Mouse (Mus musculus): ENCODE results near the gene 2310030G06Rik. TPM values are rescaled to one million over a fixed set of nuclear protein-coding genes. Genes with fewer than 3 reads are reported as not detected.

Gene 2310030G06Rik
- polyA plus RNA-seq (2011; ENCODE audit: insufficient read depth, insufficient read length, low read depth, missing spikeins), result 23.7 and 31.2 TPM in 2 replicates

DNA sequence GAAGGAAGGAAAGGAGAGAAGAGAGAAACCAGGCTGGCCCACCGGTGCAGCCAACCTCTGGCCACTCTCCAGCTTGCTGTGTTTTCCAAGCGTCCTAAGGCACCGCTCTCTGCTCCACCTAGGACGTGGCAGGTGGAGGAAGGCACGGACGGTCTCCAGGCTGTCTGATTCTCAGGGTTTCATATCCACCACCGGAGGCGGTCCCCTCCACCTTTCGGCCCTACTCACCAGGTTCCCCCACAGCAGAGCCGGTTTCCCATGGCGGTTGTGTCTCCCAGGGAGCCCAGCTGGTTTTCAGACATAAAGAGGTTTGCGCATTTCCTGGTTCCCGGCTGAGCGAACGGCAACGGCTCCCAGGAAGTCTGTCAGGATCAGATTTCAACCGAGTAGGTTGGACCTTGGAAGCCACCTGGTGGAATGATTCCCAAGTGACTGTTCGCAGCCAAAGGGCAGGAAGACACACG lies at the start of gene 2310030G06Rik:
TSS of gene 2310030G06Rik (minus strand) at position 323 of the 464 bp plus-strand sequence.
- TF ChIP-seq EP300 (IDR thresholded peaks at IDR 0.05; ENCODE audit: insufficient read depth, low read depth, low read length) (0 out of 2 replicates have a peak, but pooled peaks have one; percentile 42), CTCF (IDR thresholded peaks at IDR 0.05; ENCODE audit: low read depth, low read length) (peak; percentile 28), POLR2A (IDR thresholded peaks at IDR 0.05; ENCODE audit: insufficient read depth, low read length) (no peak)
- Histone ChIP-seq H3K27ac (ENCODE audit: insufficient read depth, low read length) (peak within 1 kb of the TSS; percentile 62), H3K27me3 (ENCODE audit: control insufficient read depth, insufficient read depth, low read length, poor library complexity, severe bottlenecking) (no peaks in the 10 kb centered on the region), H3K9ac (ENCODE audit: low read depth, poor library complexity, severe bottlenecking) (peak within 1 kb of the TSS; percentile 65), H3K9me3 (replicated peaks; ENCODE audit: control insufficient read depth, insufficient read depth, low read length, poor library complexity, severe bottlenecking) (no peaks in the 10 kb centered on the region), H3K4me1 (ENCODE audit: control insufficient read depth, insufficient read depth, low read length) (peaks cover 2% of the 10 kb centered on the region), H3K4me3 (ENCODE audit: low read depth, low read length) (peak within 1 kb of the TSS; percentile 95), H3K36me3 (ENCODE audit: control insufficient read depth, insufficient read depth, low read length, poor library complexity, severe bottlenecking) (no peaks in the 10 kb centered on the region)

- TF ChIP-seq EP300 (IDR thresholded peaks at IDR 0.05; ENCODE audit: insufficient read depth, low read depth, low read length), result no peak
- TF ChIP-seq POLR2A (IDR thresholded peaks at IDR 0.05; ENCODE audit: insufficient read depth, low read length), result no peak
- no peak for TF ChIP-seq CTCF (IDR thresholded peaks at IDR 0.05; ENCODE audit: low read depth, low read length)
- Histone ChIP-seq H3K27ac (ENCODE audit: insufficient read depth, low read length) (no peak overlapping the region), H3K4me1 (ENCODE audit: control insufficient read depth, insufficient read depth, low read length) (no peaks in the 10 kb centered on the region), H3K27me3 (ENCODE audit: control insufficient read depth, insufficient read depth, low read length, poor library complexity, severe bottlenecking) (no peaks in the 10 kb centered on the region), H3K4me3 (ENCODE audit: low read depth, low read length) (no peak overlapping the region), H3K36me3 (ENCODE audit: control insufficient read depth, insufficient read depth, low read length, poor library complexity, severe bottlenecking) (peaks cover 6% of the 10 kb centered on the region), H3K9me3 (replicated peaks; ENCODE audit: control insufficient read depth, insufficient read depth, low read length, poor library complexity, severe bottlenecking) (no peaks in the 10 kb centered on the region), H3K9ac (ENCODE audit: low read depth, poor library complexity, severe bottlenecking) (no peak overlapping the region)
These were observed 48.9 kb upstream of the 2310030G06Rik start for GRCm38 (mm10) chr9:50795266-50795665.

DNA sequence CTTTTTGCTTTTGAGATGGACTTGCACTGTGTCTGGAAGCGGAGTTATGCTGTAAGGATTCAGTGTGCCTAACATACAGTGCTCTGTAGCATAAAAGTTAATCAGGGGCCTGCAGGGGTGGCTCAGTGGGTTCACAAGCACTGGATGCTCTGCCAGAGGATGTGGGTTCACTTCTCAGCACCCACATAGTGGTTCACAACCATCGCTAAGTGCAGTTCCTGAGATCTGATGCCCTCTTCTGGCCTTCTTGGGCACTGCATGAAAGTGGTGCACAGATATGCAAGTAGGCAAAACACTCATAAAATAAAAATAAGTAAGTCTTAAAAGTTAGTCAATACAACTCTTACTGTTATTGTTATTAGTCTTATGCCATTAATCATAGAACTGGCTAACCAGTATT lies 35.8 kb upstream of the 2310030G06Rik start:
- Histone ChIP-seq H3K36me3 (ENCODE audit: control insufficient read depth, insufficient read depth, low read length, poor library complexity, severe bottlenecking) (peaks cover 6% of the 10 kb centered on the region), H3K9me3 (replicated peaks; ENCODE audit: control insufficient read depth, insufficient read depth, low read length, poor library complexity, severe bottlenecking) (no peaks in the 10 kb centered on the region), H3K4me1 (ENCODE audit: control insufficient read depth, insufficient read depth, low read length) (no peaks in the 10 kb centered on the region), H3K27ac (ENCODE audit: insufficient read depth, low read length) (no peak overlapping the region), H3K4me3 (ENCODE audit: low read depth, low read length) (no peak overlapping the region), H3K27me3 (ENCODE audit: control insufficient read depth, insufficient read depth, low read length, poor library complexity, severe bottlenecking) (no peaks in the 10 kb centered on the region), H3K9ac (ENCODE audit: low read depth, poor library complexity, severe bottlenecking) (no peak overlapping the region)
- peak; percentile 67 for TF ChIP-seq CTCF (IDR thresholded peaks at IDR 0.05; ENCODE audit: low read depth, low read length)
- TF ChIP-seq POLR2A (IDR thresholded peaks at IDR 0.05; ENCODE audit: insufficient read depth, low read length), result no peak

DNA sequence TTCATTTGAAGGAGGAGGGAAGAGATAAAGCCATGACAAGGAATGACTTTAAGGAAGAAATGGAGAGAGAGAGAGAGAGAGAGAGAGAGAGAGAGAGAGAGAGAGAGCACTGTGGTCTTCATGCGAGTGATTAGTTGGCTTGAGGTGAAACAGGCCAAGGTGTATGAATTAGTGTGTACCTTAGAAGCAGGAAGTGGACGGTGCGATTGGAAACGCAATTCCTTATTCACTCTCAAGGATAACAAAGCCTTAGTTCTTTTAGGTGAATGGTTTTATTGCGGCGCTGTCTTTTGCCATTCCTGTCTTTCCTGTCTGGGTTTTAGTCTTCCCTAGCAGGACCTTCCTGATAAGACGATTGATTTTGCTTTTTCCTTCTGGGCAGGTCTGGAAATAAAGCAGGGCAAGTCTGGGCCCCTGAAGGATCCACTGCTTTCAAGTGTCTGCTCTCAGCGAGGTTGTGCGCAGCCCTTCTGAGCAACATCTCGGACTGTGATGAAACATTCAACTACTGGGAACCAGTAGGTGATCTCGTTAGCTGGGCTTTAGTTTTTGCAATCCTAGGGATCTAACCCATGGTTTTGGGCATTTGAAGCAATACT lies 29.9 kb upstream of the 2310030G06Rik start:
- Histone ChIP-seq H3K9ac (ENCODE audit: low read depth, poor library complexity, severe bottlenecking) (peak overlapping the region; percentile 90), H3K4me3 (ENCODE audit: low read depth, low read length) (peak overlapping the region; percentile 68), H3K36me3 (ENCODE audit: control insufficient read depth, insufficient read depth, low read length, poor library complexity, severe bottlenecking) (peaks cover 4% of the 10 kb centered on the region), H3K27ac (ENCODE audit: insufficient read depth, low read length) (no peak overlapping the region), H3K9me3 (replicated peaks; ENCODE audit: control insufficient read depth, insufficient read depth, low read length, poor library complexity, severe bottlenecking) (no peaks in the 10 kb centered on the region), H3K27me3 (ENCODE audit: control insufficient read depth, insufficient read depth, low read length, poor library complexity, severe bottlenecking) (no peaks in the 10 kb centered on the region), H3K4me1 (ENCODE audit: control insufficient read depth, insufficient read depth, low read length) (no peaks in the 10 kb centered on the region)
- TF ChIP-seq EP300 (IDR thresholded peaks at IDR 0.05; ENCODE audit: insufficient read depth, low read depth, low read length) (no peak), POLR2A (IDR thresholded peaks at IDR 0.05; ENCODE audit: insufficient read depth, low read length) (no peak), CTCF (IDR thresholded peaks at IDR 0.05; ENCODE audit: low read depth, low read length) (no peak)

DNA sequence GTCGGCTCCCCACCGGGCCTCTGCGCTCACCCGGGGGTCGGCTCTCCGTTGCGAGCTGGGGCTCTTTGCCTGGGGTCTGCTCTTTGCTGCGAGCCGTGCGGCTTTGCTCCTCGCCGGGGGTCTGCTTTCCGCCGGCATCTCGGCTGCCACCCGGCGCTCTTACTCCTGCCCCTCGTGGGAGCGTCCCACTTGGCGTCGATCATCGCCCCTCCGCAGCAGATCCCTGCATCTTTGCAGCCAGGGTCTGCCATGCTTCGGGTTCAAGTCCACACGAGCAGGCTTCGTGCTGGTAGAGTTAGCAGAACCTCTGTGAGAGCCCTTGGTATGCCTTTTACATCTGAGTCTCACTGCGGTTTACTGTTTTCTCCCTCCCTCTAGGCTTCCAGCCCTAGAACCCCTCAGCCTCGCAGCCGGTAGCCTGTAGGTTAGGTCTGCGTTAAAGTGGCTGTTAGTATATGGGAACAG lies 29.4 kb upstream of the 2310030G06Rik start:
- Histone ChIP-seq H3K4me3 (ENCODE audit: low read depth, low read length) (peak overlapping the region; percentile 68), H3K9ac (ENCODE audit: low read depth, poor library complexity, severe bottlenecking) (peak overlapping the region; percentile 90), H3K27ac (ENCODE audit: insufficient read depth, low read length) (no peak overlapping the region)

DNA sequence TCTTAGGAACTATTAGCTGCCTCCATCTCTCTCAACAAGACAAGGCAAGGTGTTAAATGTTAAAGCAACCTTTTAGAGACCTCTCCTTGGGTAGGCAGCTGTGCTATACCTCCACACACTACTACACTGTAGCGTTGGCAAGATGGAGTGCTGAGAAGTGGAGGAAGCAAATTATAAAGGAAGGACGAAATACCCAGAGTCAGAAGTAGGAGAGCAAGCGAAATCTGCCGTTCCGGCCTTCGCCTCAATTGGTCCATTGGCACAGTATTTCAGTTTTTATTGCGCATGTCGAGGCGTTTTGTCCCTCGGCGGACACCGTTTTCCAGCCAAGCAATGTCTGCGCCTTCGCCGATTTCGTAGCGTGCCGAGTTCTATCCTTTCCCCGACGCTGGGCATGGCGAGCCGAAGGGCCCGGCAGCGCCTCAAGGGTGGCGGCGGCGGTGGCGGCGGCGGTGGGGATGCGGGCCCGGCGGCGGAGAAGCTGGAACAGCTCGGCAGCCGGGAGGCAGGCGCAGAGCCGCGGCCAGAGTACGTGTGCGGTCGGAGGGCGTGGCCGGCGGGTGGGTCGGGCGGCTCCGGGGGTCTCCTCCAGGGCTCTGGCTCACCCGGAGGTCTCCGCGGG lies 28.8 kb upstream of the 2310030G06Rik start, which contains the start of the genes Alg9 and 1110032A03Rik:
TSS of gene Alg9 (plus strand) at position 29 of the 622 bp plus-strand sequence.
TSS of gene 1110032A03Rik (minus strand) at position 530 of the 622 bp plus-strand sequence.
- Histone ChIP-seq H3K9me3 (replicated peaks; ENCODE audit: control insufficient read depth, insufficient read depth, low read length, poor library complexity, severe bottlenecking) (no peaks in the 10 kb centered on the region), H3K27ac (ENCODE audit: insufficient read depth, low read length) (no peak within 1 kb of the TSS), H3K36me3 (ENCODE audit: control insufficient read depth, insufficient read depth, low read length, poor library complexity, severe bottlenecking) (peaks cover 4% of the 10 kb centered on the region; the same call in 1 of the 2 replicates), H3K4me1 (ENCODE audit: control insufficient read depth, insufficient read depth, low read length) (no peaks in the 10 kb centered on the region), H3K4me3 (ENCODE audit: low read depth, low read length) (peak within 1 kb of the TSS; percentile 68), H3K9ac (ENCODE audit: low read depth, poor library complexity, severe bottlenecking) (peak within 1 kb of the TSS; percentile 90), H3K27me3 (ENCODE audit: control insufficient read depth, insufficient read depth, low read length, poor library complexity, severe bottlenecking) (no peaks in the 10 kb centered on the region)
- TF ChIP-seq EP300 (IDR thresholded peaks at IDR 0.05; ENCODE audit: insufficient read depth, low read depth, low read length), result no peak
- TF ChIP-seq POLR2A (IDR thresholded peaks at IDR 0.05; ENCODE audit: insufficient read depth, low read length), result no peak
- TF ChIP-seq CTCF (IDR thresholded peaks at IDR 0.05; ENCODE audit: low read depth, low read length), result no peak

More for the DNA sequence above, 29.4 kb upstream of the 2310030G06Rik start:
- no peaks in the 10 kb centered on the region for H3K4me1 ChIP-seq (ENCODE audit: control insufficient read depth, insufficient read depth, low read length)
- peaks cover 4% of the 10 kb centered on the region for H3K36me3 ChIP-seq (ENCODE audit: control insufficient read depth, insufficient read depth, low read length, poor library complexity, severe bottlenecking)
- no peaks in the 10 kb centered on the region for H3K27me3 ChIP-seq (ENCODE audit: control insufficient read depth, insufficient read depth, low read length, poor library complexity, severe bottlenecking)
- no peaks in the 10 kb centered on the region for H3K9me3 ChIP-seq (replicated peaks; ENCODE audit: control insufficient read depth, insufficient read depth, low read length, poor library complexity, severe bottlenecking)
- TF ChIP-seq EP300 (IDR thresholded peaks at IDR 0.05; ENCODE audit: insufficient read depth, low read depth, low read length) (no peak), CTCF (IDR thresholded peaks at IDR 0.05; ENCODE audit: low read depth, low read length) (no peak), POLR2A (IDR thresholded peaks at IDR 0.05; ENCODE audit: insufficient read depth, low read length) (no peak)

Measured in ES-Bruce4 (cell line).